Mouse (Mus musculus): ENCODE results near the gene Gm29776.

DNA sequence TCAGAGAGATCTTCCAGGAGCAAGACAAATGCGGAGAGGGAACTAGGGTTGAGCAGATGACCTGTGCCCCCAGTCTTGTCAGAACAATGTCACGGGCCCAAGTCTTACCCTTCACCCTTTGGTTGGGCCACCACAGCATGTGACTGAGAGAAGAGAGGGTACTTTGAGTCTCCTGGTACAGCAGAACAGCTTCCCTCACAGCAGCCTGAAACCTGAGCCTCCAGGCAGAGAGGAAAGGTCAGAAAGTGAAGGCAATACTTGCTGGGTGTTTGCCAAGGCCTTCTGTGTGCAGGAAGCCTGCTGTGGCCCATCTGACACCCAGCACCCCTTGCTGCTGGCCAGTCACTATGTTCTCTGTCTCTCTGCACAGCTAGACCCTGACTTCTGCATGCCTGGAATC, 43.7 kb upstream of the Gm29776 start:
- TF ChIP-seq POLR2A (IDR thresholded peaks at IDR 0.05; ENCODE audit: low read depth, low read length) = no peak
- TF ChIP-seq NRF1 (IDR thresholded peaks at IDR 0.05; ENCODE audit: low read depth, low read length) = no peak
- no peak for TF ChIP-seq CTCF (conservative IDR thresholded peaks at IDR 0.05 in 1 of 2, IDR thresholded peaks at IDR 0.05 in 1 of 2; ENCODE audit: low read depth in 2 of 2, low read length in 2 of 2)
- no peak for TF ChIP-seq USF1 (IDR thresholded peaks at IDR 0.05; ENCODE audit: low read depth, low read length)
- TF ChIP-seq EP300 (IDR thresholded peaks at IDR 0.05; ENCODE audit: low read length) = no peak
